Mouse (Mus musculus) stomach, postnatal 0 days (tissue): ENCODE data around the gene Epb42. TPM values are rescaled to one million over a fixed set of nuclear protein-coding genes. Genes with fewer than 3 reads are reported as not detected.

Source experiments
- ATAC-seq: fragments of 200-750 bp; cut with Nextera tagmentation; 2 replicates; pipeline ENCODE4 v1.8.0; 2017; ENCODE audit not compliant: low FRiP score, low TSS enrichment
- DNase-seq: peaks from one replicate; pipeline ENCODE4 v3.0.0-alpha.2; 2016; ENCODE audit warnings: low spot score
- H3K27ac ChIP-seq: fragments of 300-500 bp; sonication (generic); replicated peaks from 2 replicates; pipeline ENCODE4 v1.5.1; 2014; ENCODE audit warnings: mild to moderate bottlenecking, control low read depth
- H3K27me3 ChIP-seq: fragments of 300-500 bp; sonication (generic); 2 replicates; pipeline ENCODE4 v1.6.1; 2014; ENCODE audit warnings: low read length; ENCODE audit not compliant: control insufficient read depth, insufficient read depth
- H3K36me3 ChIP-seq: fragments of 300-500 bp; sonication (generic); 2 replicates; pipeline ENCODE4 v1.6.1; 2014; ENCODE audit warnings: low read length, mixed read lengths; ENCODE audit not compliant: control insufficient read depth, insufficient read depth
- H3K4me1 ChIP-seq: fragments of 300-500 bp; sonication (generic); replicated peaks from 2 replicates; pipeline ENCODE4 v1.6.1; 2014; ENCODE audit warnings: antibody characterized with exemption; ENCODE audit not compliant: control insufficient read depth, insufficient read depth
- H3K4me2 ChIP-seq: fragments of 300-500 bp; sonication (generic); replicated peaks from 2 replicates; pipeline ENCODE4 v1.6.1; 2014; ENCODE audit warnings: low read depth, mild to moderate bottlenecking, control low read depth, moderate library complexity
- H3K4me3 ChIP-seq: fragments of 300-500 bp; sonication (generic); 2 replicates; pipeline ENCODE4 v1.5.1; 2014; ENCODE audit warnings: low read depth, low read length, control low read depth
- H3K9ac ChIP-seq: fragments of 300-500 bp; sonication (generic); 2 replicates; pipeline ENCODE4 v1.6.1; 2014; ENCODE audit warnings: mild to moderate bottlenecking, low read length, control low read depth, mixed read lengths
- H3K9me3 ChIP-seq: fragments of 300-500 bp; sonication (generic); 2 replicates; pipeline ENCODE4 v1.6.1; 2016; ENCODE audit warnings: low read length; ENCODE audit not compliant: control insufficient read depth
- CTCF ChIP-seq: IDR thresholded peaks from 2 replicates; pipeline ENCODE4 v1.5.1; 2016; ENCODE audit warnings: antibody characterized with exemption, low read depth, mild to moderate bottlenecking, moderate library complexity
- EP300 ChIP-seq: optimal IDR thresholded peaks from 2 replicates; pipeline ENCODE3; 2016; ENCODE audit warnings: antibody characterized with exemption
- WGBS: fragments of 180-500 bp; shearing (Covaris S2); extraction: QIAGEN DNeasy Blood & Tissue Kit; methylation state at CpG from one replicate; pipeline ENCODE4 v1.1.7; 2014; 5-methylcytosine and 5-hydroxymethylcytosine counted together
- polyA plus RNA-seq: library from polyadenylated mRNA; unstranded; fragments of >200 nt; fragmentation: Nextera tagmentation; extraction: Ambion mirVana; gene quantifications from 2 replicates; pipeline ENCODE4 v1.2.1, GENCODE M21; 2015

The Epb42 gene
- polyA plus RNA-seq, 1 experiment from 2014 or later, result 0.22 TPM

- Histone ChIP-seq H3K36me3 (no peaks in the 10 kb centered on the region), H3K4me3 (no peak overlapping the region), H3K9ac (no peak overlapping the region), H3K9me3 (no peaks in the 10 kb centered on the region), H3K27ac (no peak overlapping the region), H3K4me2 (no peak overlapping the region), H3K27me3 (no peaks in the 10 kb centered on the region), H3K4me1 (no peaks in the 10 kb centered on the region)
- DNase-seq, result no peak
- TF ChIP-seq CTCF, result peak; percentile 42
- TF ChIP-seq EP300, result no peak
- WGBS, result 91% methylated on average over 1 of the region's 1 CpGs
- no peak for ATAC-seq
These were observed 51.6 kb downstream of the Epb42 start for GRCm38 (mm10) chr2:120985241-120985640.

DNA sequence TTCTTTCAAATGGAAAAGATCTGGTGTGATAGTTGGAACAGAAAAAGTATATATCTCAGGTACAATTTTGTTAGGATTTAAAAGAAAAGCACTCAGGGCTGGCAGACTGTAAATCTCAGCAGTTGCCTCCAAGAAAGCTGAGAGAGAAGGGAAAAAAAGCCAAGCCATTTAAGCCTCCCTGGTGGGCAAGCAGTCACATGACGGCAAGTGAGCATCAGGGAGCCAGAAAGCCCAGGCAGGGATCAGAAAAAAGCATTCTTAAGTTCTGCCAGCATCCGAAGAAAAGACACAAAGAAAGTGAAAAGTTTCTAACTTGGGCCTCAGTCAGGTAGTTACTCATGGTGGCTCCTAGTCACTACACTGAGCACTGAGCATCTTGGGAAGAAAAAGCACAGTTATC lies 53.3 kb downstream of the Epb42 start:
- no peak overlapping the region for H3K4me2 ChIP-seq
- no peaks in the 10 kb centered on the region for H3K4me1 ChIP-seq
- no peaks in the 10 kb centered on the region for H3K27me3 ChIP-seq
- no peak overlapping the region for H3K4me3 ChIP-seq
- no peak overlapping the region for H3K9ac ChIP-seq
- DNase-seq (no peak), ATAC-seq (no peak)
- no peak overlapping the region for H3K27ac ChIP-seq
- no peaks in the 10 kb centered on the region for H3K36me3 ChIP-seq
- no peaks in the 10 kb centered on the region for H3K9me3 ChIP-seq
- TF ChIP-seq EP300, result no peak
- TF ChIP-seq CTCF, result no peak
- 38% methylated on average over 2 of the region's 2 CpGs for WGBS

DNA sequence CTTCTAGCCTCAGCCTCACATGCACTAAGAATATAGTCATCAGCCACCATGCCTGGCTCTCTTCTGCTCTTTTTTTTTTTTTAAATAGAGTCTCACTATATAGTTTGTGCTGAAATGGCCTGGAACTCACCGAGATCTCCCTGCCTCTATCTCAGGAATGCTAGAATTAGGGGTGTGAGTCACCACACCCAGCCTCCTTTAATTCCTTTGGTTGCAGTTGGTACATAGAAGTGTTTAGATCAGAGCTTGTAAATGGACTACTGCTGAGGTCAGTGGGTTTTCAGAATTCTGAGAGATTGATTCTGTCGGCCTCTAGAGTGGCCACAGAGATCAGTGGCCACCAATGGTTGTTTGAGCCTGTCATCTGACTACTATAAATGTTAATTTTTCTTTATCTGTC lies 56.0 kb downstream of the Epb42 start:
- no peaks in the 10 kb centered on the region for H3K9me3 ChIP-seq
- 39% methylated on average over 2 of the region's 2 CpGs for WGBS
- no peak overlapping the region for H3K27ac ChIP-seq
- H3K4me3 ChIP-seq, result no peak overlapping the region
- no peak overlapping the region for H3K9ac ChIP-seq
- TF ChIP-seq CTCF (no peak), EP300 (no peak)
- ATAC-seq (no peak), DNase-seq (no peak)
- H3K4me2 ChIP-seq, result no peak overlapping the region
- no peaks in the 10 kb centered on the region for H3K4me1 ChIP-seq
- no peaks in the 10 kb centered on the region for H3K27me3 ChIP-seq
- H3K36me3 ChIP-seq, result no peaks in the 10 kb centered on the region

- no peaks in the 10 kb centered on the region for H3K9me3 ChIP-seq
- TF ChIP-seq EP300 (no peak), CTCF (no peak)
- no peak overlapping the region for H3K4me3 ChIP-seq
- 71% methylated on average over 1 of the region's 1 CpGs for WGBS
- H3K9ac ChIP-seq, result no peak overlapping the region
- DNase-seq, result no peak
- no peak overlapping the region for H3K4me2 ChIP-seq
- H3K27me3 ChIP-seq, result no peaks in the 10 kb centered on the region
- no peaks in the 10 kb centered on the region for H3K36me3 ChIP-seq
- ATAC-seq, result no peak
- H3K4me1 ChIP-seq, result no peaks in the 10 kb centered on the region
- no peak overlapping the region for H3K27ac ChIP-seq
These were observed 57.1 kb downstream of the Epb42 start for GRCm38 (mm10) chr2:120979819-120980218.

DNA sequence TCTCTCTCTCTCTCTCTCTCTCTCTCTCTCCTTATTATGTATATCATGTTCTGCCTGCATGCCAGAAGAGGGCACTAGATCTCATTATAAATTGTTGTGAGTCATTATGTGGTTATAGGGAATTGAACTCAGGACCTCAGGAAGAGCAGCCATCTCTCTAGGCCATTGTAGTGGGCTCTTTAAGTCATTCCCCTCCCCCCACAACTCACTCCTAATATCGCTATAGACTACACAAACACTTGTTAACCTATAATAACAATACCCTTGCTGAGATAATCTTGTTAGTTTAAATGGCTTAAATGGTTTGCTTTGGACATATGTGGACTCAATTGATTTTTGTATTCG lies 58.2 kb downstream of the Epb42 start:
- ATAC-seq, result no peak

DNA sequence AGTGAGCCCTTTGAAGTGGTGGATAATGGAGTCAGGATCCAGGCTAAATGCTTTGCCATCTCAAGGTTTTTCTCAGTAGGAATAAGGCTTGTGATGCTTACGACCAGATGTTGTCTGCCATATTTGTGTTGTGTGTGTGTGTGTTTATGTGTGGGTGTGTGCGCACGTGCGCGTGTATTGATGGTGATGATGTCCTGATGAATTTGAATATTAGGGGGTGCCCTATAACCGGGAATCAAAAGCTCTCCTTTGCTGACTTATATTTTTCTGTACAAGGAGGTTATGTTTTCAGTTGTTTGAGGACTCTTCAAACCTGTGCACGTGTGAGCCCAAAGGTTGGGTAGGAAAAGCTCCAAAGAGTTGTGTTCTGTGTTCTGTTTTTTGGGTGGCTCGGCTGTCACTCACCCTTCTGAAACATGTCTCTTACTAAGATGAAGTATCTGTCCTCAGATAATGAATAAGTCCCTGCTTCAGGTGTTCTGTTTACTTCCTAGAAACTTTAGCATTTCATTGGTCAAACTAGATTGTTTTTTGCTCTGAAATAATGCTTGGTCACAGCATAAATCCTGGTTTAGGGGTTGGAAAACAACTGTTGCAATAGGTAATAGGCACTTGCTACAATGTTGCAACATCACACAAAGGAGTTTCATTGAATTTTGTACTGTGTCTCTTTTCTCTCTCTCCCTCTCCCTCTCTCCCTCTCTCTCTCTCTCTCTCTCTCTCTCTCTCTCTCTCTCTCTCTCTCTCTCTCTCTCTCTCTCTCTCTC lies 58.8 kb downstream of the Epb42 start:
- peak overlapping the region; percentile 93; the same call in 1 of the 2 replicates for H3K27ac ChIP-seq
- no peak for DNase-seq
- H3K36me3 ChIP-seq, result no peaks in the 10 kb centered on the region
- H3K9me3 ChIP-seq, result no peaks in the 10 kb centered on the region
- ATAC-seq, result no peak
- peak overlapping the region; percentile 94 for H3K4me2 ChIP-seq
- H3K27me3 ChIP-seq, result no peaks in the 10 kb centered on the region
- H3K4me3 ChIP-seq, result peak overlapping the region; percentile 71
- TF ChIP-seq CTCF, result no peak
- TF ChIP-seq EP300, result no peak
- no peaks in the 10 kb centered on the region for H3K4me1 ChIP-seq
- H3K9ac ChIP-seq, result no peak overlapping the region
- WGBS, result 86% methylated on average over 8 of the region's 8 CpGs

More for the DNA sequence above, 58.2 kb downstream of the Epb42 start:
- 32% methylated on average over 2 of the region's 2 CpGs for WGBS
- Histone ChIP-seq H3K9ac (no peak overlapping the region), H3K4me2 (no peak overlapping the region), H3K4me3 (no peak overlapping the region), H3K36me3 (no peaks in the 10 kb centered on the region), H3K4me1 (no peaks in the 10 kb centered on the region), H3K9me3 (no peaks in the 10 kb centered on the region), H3K27ac (no peak overlapping the region), H3K27me3 (no peaks in the 10 kb centered on the region)
- TF ChIP-seq EP300 (no peak), CTCF (peak; percentile 50)
- no peak for DNase-seq
